Mouse (Mus musculus) spleen, postnatal 10 days (tissue): Measurements from ENCODE around the gene Nell1.
"Not testable (repeated sequence)": the region's sequence is repeated elsewhere in the genome, so short reads cannot be mapped to it uniquely, and the experiment has no call there.

Experiments used
- DNase-seq, 2 experiments: peaks; one replicate each; pipeline ENCODE4 v3.0.0; 2021 to 2022; ENCODE audit warnings: low spot score in 2 of 2

Nell1 gene

GRCm38 (mm10) chr7:49974841-49975440, at the start of gene Nell1:
Gene Nell1, plus strand, starts transcription at chr7:49974864.
- no peak for DNase-seq

DNA sequence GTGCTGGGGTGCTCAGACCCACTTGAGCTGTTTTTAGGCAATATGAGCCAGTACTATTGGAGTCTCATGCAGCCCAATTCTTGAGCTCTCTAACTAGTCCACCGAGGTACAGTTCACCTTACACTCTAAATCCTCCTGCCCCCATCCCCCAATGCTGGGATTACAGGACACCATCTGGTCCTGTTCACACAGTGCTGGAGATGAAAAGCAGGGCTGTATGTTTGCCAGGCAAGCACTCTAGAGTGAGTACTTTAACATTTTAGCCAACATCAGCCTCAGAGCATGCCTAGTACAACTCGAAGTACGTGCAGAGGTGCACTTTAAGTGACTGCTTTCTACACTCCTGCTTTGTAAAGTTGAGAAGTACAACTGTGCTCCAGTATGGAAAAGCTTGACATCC, 46.1 kb upstream of the Nell1 start:
- no peak for DNase-seq

GRCm38 (mm10) chr7:49929999-49930398, 44.7 kb upstream of the Nell1 start:
- no peak for DNase-seq

DNA sequence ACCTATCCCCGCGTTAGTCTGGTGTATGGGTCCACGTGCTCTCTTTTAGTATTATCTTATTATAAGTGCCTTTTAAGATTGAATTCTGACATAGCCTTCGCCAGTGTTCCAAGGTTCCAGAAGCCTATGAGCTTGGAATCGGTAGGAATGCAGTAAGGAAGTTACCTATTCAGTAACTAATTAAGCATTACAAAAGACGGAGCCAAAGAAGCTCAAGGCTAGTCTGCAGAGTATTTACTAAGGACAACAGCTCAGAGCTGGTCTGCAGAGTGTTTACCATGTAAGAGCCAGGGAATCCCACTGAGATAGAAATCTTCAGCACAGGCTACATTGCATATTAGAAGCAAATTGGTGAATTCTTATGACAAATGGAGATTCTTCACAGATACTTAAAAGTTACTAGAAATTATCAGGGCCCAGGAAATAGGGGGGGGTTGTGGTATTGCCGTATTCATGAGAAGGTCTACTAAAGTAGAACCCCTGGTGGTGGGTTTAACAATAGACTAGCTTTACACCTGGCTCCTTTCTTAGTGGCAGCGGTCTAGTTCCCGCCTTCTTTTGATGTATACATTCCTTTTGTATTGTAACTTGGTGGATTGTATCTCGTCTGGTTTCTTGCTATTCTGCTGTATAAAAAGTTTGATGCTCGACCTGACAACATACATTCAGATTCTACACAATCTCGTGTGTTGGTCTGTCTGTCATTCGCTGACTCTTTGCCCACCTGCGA, 41.1 kb upstream of the Nell1 start:
- not testable (repeated sequence) for DNase-seq

GRCm38 (mm10) chr7:49936821-49937220, 37.8 kb upstream of the Nell1 start:
- no peak for DNase-seq

DNA sequence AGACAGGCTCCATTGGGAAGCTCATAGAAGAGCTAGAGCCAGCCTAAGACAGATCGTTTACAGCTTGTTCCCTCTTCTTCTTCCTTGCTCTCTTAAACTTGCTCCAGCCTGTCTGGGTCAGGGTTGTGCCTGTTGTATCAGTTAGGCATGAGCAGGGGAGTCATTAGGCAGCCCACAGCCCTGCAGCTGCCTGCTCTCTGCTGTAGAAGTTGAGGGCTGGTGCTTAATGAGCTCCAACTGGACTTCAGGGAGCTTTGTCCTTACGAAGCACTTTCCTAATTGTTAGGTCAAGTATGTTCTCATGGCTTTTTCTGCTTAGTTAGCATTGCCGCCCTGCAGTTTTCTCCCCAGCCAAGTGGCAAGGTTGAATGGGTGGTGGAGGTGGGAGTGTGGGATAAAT, 32.6 kb upstream of the Nell1 start:
- no peak for DNase-seq

DNA sequence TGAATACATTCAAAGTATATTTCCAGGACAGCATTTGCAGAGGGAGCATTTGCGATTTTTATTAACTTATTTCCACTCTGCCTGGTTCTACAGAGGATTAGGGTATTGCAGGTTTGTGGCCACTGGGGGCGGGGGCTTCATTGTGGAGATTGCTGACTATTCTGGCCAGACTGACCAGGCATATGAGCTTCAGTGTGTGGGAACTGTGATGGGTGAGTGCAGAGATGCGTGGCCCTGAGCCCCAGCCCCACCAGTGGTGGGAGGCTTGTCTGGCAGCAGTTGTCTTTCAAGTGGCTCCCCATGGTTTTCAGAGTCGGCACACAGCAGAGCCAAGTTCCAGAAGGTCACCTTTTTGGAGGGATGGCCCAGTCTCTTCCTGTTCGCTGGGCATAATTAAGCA, 32.2 kb upstream of the Nell1 start:
- no peak for DNase-seq

DNA sequence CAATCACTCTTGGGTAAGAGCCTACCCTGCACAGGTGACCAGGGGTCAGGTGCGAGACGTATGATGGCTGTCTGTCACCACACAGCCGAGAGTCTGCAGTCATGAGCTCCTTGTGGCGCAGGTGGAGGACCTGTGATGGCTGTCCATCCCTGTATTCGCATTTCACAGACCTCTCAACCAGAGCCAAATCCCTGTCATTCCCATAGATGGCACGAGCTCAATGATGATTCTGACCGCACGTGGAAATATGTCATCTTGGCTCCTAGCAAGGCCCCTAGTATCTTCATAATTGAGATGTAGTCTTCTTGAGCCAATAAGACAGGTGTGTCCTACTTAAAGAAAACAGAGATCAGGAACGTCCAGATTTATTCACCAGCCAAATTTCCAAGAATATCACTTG, 28.0 kb upstream of the Nell1 start:
- DNase-seq: no peak

DNA sequence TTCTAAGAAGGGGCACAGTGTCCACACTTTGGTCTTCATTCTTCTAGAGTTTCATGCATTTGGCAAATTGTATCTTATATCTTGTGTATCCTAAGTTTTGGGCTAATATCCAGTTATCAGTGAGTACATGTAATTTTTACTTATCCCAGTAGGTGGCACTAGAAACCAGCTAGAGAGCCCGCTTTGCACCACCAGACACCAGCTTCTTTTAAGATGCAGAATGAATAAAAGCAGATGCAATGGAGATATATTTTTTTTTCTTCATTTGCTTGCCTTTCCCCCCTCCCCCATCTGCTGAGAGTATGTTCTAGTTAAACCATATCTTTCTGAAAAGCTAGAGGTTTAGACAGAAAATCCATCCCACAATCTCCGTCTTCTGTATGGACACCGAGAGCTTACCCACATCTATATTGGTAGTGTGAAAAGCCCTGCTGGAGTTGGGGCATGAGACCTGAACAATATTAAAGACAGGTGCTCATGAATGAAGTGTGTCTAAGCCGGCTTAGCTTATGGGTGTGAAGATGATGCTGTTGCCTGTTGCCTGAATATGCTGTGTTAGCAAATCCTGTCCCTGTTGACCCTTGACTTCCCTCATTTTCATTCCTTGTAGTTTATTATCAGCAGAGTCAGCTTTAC, 21.0 kb upstream of the Nell1 start:
- DNase-seq: no peak

- DNase-seq: no peak
Observed at GRCm38 (mm10) chr7:49954834-49955233, 19.8 kb upstream of the Nell1 start.

DNA sequence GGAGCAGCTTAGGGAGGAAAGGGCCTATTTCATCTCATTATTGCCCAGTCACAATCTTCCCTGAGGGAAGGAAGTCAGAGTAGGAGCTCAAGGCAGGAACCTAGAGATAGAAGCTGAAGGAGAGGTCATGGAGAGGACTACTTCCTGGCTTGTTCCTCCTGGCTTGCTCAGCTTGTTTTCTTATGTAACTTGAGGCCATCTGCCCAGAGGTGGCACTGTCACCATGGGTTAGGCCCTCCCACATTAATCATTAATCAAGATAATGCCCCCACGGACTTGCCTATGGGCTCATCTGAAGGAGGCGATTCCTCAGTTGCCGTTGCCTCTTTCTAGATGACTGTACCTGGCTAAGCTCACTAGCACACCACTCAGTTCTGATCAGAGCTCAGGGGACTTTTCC, 17.5 kb upstream of the Nell1 start:
- no peak for DNase-seq

DNA sequence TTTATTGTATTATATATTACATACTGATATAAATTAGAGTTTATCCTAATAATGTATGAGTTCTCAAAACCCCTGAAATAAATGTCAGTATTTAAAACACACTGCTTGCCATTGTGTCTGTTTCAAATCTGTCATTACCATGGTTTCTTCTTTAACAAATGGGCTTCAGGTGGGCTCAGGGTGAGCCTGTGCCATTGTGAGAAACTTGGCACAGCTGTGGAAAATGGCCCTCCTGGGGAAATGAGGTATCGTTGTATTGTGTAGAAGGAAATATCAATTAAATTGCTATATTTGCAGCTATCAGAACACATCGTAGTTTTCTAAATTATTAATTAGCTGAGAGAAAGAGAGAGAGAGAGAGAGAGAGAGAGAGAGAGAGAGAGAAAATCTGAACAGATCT, 10.9 kb upstream of the Nell1 start:
- DNase-seq: no peak

- DNase-seq: no peak
Observed at GRCm38 (mm10) chr7:49969516-49969915, 5.1 kb upstream of the Nell1 start.

DNA sequence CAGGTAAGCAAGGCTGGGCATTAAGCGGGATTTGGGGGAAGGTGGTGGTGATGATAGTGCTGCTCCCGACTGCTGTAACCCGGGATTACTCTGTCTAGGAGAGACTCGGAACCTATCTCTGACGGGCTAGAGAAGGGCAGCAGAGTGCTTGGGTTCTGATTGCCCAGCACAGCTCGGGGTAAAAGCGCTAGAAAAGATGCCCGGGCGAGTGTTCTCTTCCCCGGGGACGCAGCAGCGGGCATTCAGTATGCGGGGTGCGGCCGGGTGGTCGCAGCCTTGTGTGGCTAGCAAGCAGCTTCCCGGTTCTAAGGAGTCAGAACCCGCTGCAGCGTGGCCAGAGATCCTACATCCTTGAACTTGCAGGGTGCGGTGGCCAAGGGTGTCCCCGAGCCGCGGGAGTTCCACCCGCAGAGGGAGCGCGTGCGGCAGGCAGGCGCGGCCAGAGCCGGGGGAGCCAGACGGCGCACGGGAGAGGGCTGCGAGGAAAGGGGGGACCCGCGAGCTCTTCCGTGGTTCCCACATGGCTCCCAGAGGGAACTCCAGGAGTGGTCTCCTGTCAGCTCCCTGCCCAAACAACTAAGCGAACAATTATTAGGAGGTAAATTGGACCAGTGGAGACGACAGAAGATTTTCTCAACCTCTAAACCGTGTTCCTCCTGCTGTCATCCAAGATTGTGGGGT, 917 bp downstream of the Nell1 start:
- DNase-seq: no peak

DNA sequence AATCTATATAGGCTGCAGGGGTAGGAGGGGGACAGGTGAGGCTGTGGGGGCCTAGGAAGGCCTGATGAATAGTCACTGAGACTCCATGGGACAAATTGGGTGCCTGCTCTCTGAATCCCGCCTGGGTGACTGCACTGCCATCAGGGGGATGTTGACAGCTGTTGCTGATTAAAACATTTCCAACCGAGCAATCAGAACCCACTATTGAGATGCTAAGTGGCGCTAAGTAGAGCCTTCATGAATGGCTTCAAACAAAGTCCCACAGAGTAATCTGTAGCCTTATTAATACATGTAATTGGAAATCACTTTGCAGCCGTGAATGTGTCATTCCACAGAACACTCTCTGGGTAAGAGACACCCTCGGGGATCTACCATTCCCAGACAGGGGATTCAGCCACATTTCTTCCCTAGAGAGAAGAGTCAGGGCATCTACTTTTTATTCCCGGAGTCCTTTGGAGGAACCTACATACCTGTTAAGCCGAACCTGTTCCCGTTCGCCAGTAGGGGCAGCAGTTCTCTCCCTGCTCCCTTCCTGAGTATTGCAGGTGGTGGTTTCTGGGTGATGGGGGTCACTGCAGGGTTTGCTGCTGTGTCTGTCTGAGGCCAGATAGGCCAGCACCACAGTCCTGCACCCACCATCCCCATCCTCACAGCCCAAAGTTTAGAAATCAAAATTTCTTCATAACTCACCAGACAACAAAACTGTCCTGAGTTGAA, 7.0 kb downstream of the Nell1 start:
- DNase-seq: no peak

DNA sequence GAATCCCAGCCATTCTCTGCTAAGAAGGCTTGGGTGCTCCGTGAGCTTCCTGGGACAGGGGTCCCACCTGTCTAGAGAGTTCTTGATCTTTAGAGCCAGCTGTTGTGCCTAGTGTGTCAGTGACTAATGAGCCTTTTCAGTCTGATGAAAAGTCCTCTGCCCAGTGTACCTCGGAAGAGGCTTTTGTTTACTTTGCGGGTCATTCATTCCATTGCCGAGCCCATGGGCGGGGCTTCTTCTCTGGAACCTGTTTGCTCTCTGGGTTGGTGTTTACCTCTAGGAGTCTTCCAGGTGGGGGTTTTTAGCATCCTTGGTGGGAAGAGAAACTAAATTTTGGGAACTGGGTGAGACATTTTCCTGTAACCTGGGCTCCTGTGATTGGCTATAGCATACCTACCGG, 10.0 kb downstream of the Nell1 start:
- DNase-seq: no peak

- no peak for DNase-seq
Observed at GRCm38 (mm10) chr7:49985947-49986346, 11.3 kb downstream of the Nell1 start.

DNA sequence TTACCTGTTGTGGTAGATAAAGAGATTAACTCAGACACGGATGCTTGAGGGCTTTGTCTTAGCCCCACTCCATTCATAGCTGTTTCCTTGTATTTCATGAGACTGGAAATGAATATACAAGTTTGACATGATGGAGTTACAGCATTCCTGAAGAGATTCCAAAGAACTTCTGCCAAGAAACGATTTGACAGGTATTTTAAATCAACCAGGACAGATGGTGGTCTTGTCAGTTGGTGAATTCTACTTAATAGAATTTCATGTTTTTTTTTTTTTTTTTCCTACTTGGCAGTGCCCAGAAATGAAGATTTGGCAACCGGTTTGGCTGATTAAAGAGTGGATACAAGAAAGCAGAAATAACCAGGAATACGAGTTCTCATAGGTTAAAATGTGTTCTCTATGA, 24.7 kb downstream of the Nell1 start:
- no peak for DNase-seq

GRCm38 (mm10) chr7:50005268-50005667, 30.6 kb downstream of the Nell1 start:
- no peak for DNase-seq

DNA sequence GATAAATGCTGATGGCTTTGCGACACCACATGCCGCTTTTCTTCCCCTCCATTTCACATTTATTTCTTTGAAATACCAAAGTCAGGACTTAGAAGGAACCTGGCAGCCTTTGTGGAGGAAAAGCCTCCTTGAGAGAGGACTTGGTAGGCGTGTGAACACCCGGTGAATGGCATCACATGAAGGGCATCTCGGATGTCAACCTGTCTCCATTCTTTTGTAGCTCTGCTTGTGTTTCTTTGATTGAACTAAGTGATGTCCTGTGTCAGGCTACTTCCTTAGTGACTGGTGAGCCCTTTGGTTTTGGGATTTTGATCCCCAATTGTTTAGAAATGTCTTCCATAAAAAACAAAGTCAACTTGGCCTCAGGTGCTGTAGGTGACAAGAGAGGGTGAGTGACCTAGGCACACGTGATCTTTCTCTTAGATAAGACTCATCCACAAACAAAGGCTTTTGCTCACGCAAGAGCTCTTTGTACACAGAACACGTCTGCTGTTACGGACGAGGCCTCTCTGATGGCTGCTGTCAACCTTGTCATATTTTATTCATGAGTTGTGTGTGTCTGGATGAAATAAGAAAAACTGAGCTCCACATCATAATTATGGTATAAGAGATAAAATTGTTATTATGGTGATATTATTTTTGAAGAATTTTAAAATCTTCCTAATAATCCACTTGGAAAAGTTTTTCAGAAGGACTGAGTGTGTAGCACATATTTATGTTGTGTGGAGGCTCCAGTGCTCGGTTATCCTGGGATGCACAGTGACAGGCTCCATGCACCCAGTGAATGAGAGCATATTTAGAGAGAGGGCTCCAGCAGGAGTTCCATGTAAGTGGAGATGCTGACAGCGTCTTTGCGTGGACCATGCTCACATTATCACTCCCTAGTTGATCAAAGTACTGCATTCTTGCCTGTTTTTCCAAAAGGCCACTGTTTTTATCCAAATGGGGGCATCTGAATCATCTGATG, 60.8 kb downstream of the Nell1 start:
- no peak for DNase-seq

- DNase-seq: no peak
Observed at GRCm38 (mm10) chr7:50041112-50041511, 66.4 kb downstream of the Nell1 start.
